Mouse (Mus musculus) heart, adult 8-10 months (tissue): ENCODE measurements around the gene Ncam1. TPM values are rescaled to one million over a fixed set of nuclear protein-coding genes. Genes with fewer than 3 reads are reported as not detected.

Experiments used
- DNase-seq: peaks from one replicate; pipeline ENCODE4 v3.0.0; 2022; ENCODE audit warnings: low spot score
- total RNA-seq, 4 experiments: library from RNA; stranded (reverse); gene quantifications; 2 replicates each; pipeline ENCODE4 v1.2.4; 2022

Gene Ncam1
- total RNA-seq, 4 experiments from 2014 or later, result 3.1 to 4.0 (median 3.3) TPM

GRCm38 (mm10) chr9:49675696-49676465, 122.8 kb downstream of the Ncam1 start:
- no peak for DNase-seq

- no peak for DNase-seq
Observed at GRCm38 (mm10) chr9:49672646-49673199, 126.0 kb downstream of the Ncam1 start.

GRCm38 (mm10) chr9:49667066-49667465, 131.7 kb downstream of the Ncam1 start:
- no peak for DNase-seq

DNA sequence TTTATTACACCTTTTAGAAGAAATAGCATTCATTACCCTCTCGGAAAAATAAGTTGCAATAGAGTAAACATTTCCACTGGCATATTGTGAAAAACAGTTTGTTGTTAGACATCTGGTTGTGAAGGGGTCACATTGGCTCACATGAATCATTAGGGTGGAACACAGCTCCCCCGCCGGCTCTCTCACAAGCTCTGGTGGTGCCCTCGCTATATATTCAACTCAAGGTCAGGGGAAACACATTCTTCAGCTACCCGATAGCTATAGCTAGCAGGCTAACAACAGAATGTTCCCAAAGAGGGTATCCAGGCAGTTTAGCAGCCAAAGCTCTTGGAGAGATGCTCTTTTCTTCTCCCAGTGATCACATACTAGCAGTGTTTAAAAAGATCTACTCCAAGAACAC, 133.4 kb downstream of the Ncam1 start:
- DNase-seq, result no peak

DNA sequence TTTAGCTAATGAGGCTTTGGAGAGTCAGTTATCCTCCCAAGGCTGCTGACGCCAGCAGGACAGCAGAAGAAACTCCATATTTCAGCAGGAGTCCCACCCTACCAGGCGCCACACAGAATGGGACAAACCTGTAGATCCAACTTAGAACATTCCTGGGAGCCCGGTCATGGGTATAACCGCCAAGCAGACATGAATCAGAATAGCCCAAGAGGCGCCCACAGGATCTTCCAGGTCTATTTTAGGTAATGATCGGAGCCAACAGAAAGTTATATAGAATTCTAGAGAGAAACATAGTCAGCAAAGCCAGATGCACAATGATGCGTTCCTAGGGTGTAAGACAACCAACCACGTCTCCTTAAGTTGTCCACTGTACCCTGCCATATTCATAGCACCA, 134.8 kb downstream of the Ncam1 start:
- DNase-seq, result no peak

DNA sequence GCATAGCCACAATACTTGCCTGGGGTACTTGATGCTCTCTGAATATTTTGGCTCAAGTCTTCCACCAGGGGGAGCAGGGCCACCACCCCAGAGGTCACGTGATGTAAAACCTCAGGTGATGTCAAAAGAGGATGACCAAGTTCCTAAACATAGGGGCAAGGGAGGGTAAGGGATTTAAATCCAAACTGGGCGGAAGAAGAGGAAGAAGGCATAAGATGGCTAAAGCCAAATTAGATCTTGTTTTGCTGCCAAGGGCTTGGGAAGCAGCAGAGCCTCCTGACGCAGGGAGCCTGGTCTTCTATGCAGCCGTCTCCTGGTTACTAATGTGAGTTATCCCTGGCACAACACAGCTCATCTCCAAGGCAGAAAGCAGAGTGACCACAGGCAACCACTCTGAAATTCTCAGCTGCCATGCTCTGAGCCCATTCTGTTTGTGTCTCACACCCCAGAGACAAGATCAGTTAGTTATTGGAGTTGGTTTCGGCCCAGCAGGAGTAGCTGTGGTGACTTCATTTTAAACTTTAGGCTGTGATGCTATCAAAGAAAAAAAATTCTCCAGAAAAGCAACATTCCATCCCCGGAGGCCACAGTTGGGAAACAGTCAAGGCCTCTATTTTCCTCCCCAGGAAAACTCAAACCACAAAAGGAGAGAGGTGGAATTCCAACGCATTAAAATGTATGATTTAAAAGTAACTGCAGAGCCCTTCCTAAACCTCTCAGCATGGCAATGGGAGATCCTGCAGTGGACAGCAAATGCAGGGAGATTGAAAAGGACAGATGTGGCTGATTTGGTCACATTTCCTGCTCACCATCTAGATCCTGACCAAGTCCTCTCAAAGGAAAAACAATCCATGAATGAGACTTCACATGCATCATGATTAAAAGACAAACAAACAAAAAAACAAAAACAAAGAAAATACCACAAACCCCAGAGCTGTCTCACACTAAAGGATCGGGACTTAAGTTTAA, 135.5 kb downstream of the Ncam1 start:
- no peak for DNase-seq

DNA sequence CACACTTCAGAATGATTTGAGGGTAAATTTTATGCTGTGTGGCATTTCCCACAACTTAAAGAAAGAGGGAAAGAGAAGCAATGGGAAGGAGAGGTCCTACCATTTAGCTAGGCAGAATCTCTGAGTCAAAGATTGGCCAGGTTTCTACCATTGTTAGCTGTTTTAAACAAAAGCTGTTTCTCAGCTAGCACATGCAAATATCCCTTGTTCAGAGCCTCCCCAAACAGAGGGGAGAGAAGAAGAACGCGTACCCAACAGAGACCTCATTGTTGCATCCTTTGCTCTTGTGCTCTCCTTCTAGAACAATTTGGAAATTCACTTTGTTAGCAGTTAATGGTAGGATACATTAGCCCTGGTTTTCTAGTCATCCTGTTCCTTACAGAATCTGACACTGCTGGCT, 137.2 kb downstream of the Ncam1 start:
- DNase-seq, result no peak

- DNase-seq, result no peak
Observed at GRCm38 (mm10) chr9:49658381-49658856, 140.3 kb downstream of the Ncam1 start.

- no peak for DNase-seq
Observed at GRCm38 (mm10) chr9:49654470-49654869, 144.3 kb downstream of the Ncam1 start.

DNA sequence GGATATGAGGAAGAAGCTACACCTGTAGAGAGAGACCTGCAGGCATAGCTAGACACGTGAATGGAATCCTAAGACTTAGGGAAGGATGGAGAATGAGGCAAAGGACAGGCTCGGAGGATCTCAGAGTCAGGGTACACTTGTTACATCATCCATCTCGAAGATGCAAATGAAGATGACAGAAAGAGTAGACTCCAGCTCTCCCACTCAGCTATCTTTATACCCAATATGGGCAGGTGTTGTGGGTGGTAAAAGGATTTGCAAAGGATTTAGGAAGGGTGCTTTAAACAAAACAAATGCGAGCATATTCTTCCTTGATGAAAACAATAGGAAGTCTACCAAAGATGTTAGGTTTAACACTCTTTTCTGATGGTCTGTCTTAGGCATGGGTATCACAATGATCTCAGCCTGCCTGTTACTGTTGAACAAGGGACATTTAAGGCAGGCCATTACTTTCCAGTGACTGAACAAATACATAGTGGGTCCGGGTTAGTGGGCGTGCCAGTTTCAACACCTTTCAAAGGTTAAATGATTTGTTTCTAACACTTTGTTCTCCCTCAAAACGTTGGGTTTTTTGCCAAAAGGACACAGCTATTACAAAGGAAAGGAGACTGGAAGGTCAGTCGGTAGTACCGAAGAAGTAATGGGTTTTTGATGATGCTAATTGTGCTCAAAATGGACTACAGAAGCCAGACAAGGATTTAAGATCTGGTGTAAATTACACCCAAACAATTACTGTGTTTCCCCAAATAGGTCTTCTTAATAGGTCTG, 145.1 kb downstream of the Ncam1 start:
- DNase-seq, result no peak

DNA sequence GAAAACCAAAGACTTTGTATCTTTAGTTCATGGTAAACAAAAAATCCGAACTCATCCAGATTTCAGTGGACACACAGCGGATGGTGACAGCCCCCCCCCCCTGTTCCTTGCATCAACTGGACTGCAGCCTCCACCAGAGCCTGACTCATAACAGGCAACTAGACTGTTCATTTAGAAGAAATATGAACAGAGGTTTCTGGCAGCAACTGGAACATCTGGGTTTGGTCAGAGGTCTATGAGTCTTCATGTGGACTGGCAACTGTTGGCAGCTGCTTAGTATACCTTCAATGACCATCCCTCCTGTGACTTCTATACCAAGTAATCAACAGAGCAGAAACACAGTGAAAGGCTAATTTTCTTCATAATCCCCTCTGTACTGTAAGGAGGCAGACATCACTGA, 154.4 kb downstream of the Ncam1 start:
- no peak for DNase-seq

DNA sequence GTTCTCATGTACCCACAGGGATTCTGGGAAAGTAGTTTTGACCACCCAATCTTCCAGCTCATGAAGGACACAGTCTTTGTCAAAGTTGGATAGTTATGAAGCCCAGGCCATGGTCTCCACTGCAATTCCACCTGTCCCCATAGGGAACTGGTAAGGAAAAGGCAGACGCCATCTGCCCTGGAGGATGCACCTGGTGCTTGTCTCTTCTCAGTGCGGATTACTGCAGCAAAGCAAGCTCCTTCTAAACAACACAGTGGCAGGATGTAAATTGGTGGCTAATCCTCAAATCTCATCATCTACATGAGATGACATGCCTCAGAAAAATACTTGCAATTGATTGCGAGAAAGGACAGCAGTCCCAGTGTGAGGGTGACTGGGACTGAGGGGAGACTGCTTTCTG, 158.0 kb downstream of the Ncam1 start:
- DNase-seq, result no peak

DNA sequence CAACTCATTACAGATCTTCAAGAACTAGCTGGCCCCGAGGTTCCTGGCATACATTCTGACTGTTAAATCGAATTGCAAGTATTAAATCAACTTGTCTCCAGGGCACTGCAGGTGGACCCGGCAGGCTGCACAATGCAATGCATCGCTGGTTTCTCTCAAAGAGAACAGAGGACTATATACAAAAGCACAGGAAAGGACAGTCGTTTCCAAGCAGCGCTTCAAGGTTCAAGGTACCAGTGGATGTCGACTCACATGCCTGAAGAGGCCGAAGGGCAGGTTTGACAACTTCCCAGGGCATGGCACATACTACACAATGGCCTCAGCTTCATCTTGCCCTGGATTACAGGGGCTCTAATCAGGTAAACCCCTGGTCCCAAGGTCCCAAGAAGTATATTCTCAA, 158.6 kb downstream of the Ncam1 start:
- no peak for DNase-seq

DNA sequence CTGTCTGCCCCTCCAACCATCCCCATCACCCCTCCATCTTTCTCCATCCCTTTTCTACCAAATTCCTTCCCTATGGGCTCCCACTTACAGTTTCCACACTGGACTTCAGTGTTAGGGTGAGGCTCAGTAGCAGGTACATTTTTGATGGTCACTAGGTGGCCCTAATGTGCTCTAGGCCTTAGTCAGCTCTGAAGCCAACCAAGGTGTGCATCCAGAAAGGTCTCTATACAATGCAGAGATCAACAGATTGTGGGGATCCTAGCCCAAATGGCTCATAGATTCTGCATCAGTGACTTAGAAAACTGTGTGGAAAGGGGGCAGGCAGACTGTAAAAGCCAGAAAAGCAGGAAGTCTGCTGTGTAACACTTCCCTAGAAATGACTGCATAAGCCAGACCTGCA, 160.8 kb downstream of the Ncam1 start:
- no peak for DNase-seq

DNA sequence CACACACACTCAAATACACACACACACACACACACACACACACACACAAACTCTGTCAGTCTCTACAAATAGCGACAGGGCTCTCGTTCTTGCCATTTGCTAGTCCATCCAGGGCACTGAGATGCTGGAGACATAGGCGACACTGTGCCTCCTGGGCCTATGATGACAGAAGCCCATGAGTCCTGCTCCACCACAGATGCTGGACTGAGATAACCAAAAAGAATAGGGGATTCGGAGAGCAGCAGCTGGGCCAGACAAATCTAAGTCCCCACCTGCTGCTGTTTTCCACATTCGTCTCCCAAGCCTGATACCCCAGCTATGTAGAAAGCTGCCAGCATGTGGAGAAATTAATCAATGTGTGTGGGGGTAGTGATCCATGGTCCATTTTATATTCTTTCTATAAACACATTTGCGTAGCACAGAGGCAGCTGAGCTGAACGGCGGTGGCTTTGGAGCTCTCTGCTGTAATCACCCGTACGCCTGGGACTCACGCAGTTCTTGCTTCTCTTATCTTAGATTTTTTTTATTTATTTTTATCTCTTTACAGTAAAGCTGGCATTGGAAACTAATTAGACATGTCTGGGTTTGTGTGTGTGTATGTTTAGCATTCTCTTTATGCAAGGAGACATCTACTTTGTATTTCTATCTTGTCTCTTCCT, 162.9 kb downstream of the Ncam1 start:
- DNase-seq, result no peak

GRCm38 (mm10) chr9:49632591-49632990, 166.1 kb downstream of the Ncam1 start:
- no peak for DNase-seq

GRCm38 (mm10) chr9:49630336-49630735, 168.4 kb downstream of the Ncam1 start:
- DNase-seq, result no peak

- no peak for DNase-seq
Observed at GRCm38 (mm10) chr9:49624910-49625309, 173.8 kb downstream of the Ncam1 start.

- no peak for DNase-seq
Observed at GRCm38 (mm10) chr9:49623934-49624505, 174.7 kb downstream of the Ncam1 start.

- no peak for DNase-seq
Observed at GRCm38 (mm10) chr9:49622928-49623676, 175.6 kb downstream of the Ncam1 start.
